Mouse (Mus musculus) adrenal gland, postnatal 10 days (tissue): ENCODE data around the gene Akap1. TPM values are rescaled to one million over a fixed set of nuclear protein-coding genes. Genes with fewer than 3 reads are reported as not detected.

Source experiments
- DNase-seq: peaks from one replicate; pipeline ENCODE4 v3.0.0; 2021; ENCODE audit warnings: mixed read lengths
- total RNA-seq, 2 experiments: library from RNA; stranded (reverse); gene quantifications; 2 replicates each; pipeline ENCODE4 v1.2.3; 2021

Gene Akap1
- total RNA-seq, 2 experiments from 2014 or later = 136 to 196 TPM

DNA sequence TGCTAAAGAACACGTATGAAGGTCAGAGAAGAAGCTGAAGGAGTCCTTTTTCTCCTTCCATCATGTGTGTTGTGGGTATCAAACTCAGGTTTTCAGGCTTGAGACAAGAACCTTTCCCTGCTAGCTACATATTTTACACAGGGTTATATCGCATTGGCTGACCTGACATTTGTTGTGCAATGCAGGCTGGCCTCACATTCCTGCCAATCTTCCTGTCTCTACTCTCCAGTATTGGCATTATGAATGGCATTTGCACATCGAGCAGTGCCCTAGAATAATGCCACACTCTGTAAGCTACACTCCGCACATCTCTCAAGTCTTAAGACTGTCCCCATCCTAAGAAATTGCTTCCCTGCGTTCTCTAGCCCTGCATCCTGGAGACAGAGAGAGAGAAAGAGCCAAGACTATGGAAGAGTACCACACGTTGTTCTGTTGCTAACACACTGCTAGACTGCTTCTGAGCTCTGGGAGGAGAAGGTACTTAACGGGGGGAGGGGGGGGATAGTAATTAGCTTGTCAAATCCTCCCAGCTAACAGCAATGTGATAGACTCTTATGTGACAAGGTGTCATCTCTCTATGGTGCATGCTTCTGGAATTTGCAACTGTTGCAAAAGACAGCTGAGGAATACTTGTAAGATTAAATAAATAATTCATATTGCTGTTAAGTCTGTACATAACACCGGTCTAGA lies 20.1 kb upstream of the Akap1 start:
- DNase-seq = peak; percentile 47

DNA sequence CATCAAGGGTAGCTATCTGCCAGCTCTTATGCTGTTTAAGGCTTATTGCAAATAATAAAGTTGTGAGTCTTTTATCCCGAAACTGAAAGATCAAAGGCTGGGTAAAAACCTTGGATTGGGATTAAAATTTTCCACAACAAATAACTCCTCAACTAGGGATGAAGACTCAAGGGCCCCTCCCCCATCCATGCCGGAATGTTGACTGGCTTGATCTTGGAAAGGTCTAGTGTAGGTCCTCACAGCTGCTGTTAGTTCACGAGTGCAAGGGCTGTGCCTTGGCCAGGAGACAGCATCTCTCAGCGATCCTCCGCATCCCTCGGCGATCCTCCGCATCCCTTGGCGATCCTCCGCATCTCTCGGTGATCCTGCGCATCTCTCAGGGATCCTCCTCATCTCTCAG lies 13.6 kb upstream of the Akap1 start:
- DNase-seq = no peak

DNA sequence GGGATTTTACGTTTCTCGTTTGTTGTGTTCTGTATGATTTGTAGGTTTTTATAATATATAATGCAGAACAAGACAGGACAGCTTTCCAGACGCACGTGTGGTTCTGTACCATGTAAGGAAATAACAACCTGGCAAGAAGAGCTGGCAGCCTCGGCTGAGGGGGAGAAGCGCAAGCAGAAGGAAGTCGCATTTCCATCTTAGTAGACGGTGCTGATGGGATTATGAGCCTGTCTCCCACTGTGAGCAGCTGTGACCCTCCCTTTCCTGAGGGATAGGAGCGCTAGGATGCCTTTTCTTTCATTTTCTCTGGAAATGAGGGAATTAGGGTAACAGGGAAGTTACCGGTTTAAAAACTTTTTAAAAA lies 9.3 kb upstream of the Akap1 start:
- DNase-seq = no peak

DNA sequence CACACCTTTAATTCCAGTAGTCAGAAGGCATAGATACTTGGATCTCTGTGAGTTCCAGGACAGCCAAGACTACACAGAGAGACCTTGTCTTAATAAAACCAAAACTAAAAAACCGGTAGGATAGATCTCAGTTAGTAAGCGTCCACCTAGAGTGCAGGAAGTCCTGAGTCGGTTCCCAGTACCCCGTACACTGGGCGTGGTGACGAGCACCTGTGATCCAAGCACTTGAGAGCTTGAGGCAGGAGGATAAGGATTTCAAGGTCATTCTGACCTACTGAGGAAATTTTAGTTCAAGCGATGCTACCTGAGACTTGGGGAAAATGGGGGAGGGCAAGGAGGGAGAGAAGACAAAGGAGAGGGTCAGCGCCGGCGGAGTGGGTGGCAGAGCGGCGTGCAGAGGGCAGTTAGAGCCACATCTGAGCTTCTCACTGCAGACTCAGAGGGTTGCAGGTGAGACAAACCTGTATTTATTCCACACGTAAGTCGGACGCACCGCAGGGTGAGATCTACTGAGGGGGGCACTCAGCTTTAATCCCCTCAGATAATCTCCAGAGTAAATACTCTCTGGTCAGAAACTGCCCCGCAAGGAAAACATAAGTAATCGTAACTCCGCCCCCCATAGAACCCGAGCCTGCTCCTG lies 8.8 kb upstream of the Akap1 start:
- DNase-seq = no peak

DNA sequence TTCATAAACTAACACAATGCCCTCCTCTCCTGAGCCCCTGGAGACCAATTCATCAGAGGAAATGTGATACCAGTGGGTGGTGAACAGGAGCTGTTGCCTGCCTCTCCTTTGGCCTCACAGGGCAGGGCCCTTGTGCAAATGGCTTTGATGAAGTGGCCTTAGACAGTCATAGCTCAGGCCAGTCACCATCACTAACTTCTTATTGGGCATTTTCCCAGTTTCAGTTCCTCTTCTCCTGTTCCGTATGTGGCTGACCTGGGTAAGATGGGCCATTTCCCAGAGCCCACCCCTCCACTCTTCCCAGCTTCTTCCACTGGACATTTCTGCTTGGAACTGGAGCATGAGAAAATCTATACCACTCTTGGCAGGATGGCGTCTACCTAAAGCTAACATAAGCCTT lies 5.1 kb upstream of the Akap1 start:
- no peak for DNase-seq

DNA sequence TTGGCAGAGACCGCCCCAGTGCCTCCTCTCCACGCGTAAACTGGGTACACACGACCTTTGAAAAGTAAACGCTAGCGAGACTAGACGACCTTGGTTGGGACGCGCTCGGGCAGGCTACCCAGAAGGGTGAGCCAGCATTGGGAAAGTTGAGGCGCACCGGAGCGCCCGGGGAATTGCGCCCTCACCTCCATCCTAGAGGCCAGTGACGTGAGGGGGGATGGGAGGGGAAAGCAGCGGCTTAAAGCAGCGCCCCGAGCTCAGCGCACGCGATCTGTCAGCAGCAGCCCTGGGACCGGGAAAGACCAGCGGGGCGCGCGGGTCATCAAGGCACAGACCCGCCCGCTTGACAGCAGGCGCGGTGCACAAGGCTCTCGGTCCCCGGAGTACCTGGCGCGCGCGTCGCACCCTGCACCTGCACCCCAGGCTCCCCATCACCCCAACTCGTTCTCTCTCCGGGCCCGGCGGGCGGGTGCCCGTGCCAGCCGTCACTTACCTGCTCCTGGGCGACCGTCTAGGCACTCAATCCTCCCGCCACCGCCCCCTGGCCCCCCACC lies 405 bp downstream of the Akap1 start:
- DNase-seq = peak; percentile 83

GRCm38 (mm10) chr11:88863071-88863903 lies 1.1 kb downstream of the Akap1 start:
- DNase-seq = no peak

DNA sequence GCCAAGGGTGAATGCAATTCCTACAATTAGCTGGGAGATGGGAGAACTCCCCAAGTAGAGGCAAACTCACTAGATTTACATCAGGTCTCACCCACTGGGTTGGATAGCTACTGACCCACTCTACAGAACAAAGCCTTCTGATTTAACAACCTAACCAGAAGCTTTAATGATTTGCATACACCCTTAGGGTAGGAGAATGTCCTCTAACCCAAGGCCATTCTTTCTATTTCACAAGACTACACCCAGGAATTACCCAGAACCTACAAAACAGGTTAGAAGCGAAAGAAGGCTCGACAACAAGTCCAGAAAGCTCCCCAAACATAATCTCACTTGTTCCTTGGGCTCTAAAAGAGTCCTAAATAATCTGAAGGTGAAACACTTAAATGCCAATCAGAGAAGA lies 2.0 kb downstream of the Akap1 start:
- DNase-seq = no peak

DNA sequence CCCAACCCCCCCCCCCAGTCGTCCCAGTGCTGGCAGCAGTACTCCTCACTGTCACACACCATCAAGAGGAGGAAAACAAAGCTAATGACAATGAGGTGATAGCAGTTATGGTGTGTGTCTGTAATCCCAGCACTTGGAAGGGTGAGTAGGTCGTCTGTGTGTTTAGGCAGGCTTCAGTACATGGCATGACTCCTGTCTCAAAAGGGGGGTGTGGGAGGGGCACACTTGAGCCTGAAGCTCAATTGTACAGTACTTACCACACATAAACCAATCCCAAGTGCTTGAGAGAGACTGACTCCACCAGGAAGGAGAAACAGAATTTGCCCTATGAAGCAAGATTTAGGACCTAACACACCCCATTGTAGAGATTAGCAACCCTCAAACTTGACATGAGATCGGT lies 3.3 kb downstream of the Akap1 start:
- no peak for DNase-seq

DNA sequence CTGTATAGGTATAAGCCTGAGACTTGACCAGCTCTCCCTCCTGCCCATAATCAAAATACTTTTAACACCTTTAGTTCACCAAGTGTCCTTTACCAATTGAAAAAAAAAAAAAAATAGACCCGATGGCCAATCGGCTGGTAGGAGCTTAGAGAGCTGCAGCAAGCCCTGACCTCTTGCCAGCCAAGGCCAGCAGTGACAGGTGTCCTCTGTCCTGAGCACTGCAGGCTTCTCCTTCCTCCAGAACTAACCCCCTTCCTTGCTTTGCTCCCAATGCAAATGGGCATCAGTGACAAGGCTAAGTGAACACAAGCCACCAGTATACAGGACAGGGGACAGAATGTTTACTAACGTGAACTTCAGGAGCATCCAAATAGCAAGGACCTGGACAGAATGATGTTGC lies 3.7 kb downstream of the Akap1 start:
- DNase-seq = no peak

DNA sequence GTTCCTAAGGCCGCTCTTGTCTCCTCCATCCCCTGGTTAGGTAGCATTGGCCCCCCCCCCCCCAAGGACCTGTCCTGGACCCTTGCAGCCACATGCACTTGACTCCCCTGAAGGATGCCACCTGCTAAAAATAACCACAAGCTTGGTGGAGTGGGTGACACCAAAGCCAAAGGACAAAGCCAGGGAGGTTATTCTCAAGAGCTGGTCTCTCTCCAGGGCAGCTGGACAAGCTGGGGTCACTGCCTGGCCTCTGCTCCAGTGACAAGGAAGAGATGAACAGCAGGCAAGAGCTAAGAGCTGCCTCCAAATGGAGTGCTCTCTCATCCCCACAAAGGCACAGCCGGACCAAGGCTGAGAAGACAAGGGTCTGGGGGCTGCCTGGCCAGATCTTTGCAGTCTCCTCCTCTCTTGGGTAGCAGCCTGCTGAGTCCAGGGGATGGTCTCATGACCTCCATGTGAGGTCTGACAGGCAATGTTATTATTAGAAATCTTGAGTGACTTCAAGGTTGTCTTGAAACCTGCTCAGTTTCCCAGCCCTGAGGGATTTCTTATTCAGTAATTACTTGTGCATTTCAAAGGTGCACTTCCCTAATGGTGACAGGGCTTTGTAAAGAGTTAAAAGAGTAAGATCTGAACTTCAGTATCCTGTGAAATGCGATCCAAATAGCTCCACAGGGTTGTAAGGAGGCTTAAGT lies 6.9 kb downstream of the Akap1 start:
- peak; percentile 43 for DNase-seq

DNA sequence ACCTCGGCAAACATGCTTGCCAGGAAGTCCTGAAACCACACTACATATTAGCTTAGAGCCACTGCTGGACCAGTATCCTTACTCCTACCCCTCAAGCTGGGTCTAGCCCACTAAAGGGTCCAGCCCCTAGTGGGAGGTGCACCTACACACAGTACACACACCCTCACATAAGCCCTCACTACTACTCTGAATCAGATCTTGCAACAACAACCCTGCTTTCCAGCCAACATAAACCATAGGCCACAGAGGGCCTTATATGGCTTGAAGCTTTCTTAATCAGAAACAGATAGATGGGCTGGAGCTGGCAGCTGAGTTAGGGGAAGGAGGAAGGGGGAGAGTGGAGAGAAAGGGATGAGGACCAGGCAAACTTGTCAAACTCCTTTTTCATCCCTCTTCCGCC lies 8.0 kb downstream of the Akap1 start:
- DNase-seq = no peak

- no peak for DNase-seq
These were observed 8.6 kb downstream of the Akap1 start for GRCm38 (mm10) chr11:88855795-88856194.

- DNase-seq = no peak
These were observed 10.8 kb downstream of the Akap1 start for GRCm38 (mm10) chr11:88853588-88853987.

GRCm38 (mm10) chr11:88852806-88853205 lies 11.6 kb downstream of the Akap1 start:
- DNase-seq = no peak

DNA sequence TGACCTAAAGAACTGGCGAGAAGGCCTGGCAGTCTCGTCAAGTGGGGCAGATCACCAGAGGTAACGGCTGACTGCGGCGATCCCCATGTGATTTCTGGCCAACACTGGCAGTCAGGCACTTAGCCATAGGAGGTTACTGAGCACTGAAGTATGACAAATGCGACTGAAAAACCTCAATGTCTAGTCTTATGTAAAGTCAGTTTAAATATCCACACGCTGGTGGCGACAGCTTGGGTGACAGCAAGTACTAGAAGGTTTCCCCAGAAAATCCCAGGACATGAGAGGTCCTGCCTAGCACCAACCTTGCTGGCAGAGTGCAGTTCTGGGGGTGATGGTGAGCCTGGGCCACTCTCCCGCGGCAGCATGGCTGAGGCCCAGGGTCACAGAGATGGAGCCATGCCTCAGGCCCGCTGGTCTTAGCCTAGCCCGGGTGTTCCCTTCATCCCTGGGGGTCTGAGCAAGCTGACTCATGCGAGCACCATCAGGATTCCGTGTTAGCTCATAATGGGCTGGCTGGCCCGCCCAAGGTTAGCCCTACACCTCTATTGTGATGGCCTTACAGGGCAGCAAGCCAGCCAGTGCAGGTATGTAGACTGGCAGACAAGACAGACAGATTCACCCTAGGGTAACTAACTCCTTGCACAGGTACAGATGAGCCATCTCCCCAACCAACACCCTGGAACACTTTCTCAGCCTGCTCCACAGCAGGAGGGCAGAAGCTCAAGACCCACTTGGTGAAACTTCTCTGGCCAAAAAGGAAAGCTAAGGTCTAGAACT lies 13.1 kb downstream of the Akap1 start:
- no peak for DNase-seq

DNA sequence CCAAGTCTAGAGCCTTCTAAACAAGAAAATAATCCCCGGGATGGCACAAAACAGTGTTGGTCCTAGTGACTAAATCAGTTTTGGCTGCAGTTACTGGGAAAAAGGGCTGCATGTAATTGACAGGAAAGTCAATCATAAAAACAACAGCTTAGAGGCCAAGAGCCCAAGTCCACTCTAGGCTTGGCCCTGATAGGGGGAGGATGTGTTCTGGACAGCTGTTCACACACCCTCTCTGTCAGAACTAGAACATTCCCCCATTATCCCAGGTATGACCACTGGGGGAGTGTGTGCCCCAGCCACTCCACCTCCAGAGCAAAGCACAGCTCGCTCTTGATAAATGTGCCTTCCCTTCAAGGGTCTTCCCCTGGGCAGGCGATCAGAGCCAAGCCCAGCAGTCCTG lies 14.7 kb downstream of the Akap1 start:
- DNase-seq = no peak

DNA sequence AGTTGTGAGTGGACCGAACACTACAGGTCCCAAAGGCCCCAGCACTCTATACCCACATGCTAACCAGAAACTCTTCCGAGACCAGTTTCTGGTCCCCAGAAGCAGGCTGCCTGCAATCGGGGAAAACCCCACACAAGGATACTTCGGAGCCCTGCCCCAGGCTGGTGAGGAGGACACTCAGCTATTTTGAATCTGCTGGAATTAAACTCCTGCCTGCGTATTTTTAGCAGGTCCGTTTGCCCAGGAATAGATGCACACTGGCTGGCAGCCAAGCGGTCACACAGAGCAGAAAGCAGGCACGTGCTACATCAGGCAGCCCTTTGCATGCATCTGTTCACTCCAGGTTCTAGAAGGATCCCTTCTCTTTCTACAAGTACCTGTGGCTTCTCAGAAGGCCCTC lies 15.1 kb downstream of the Akap1 start:
- peak; percentile 87 for DNase-seq

GRCm38 (mm10) chr11:88848590-88848989 lies 15.8 kb downstream of the Akap1 start:
- DNase-seq = peak; percentile 79

- peak; percentile 80 for DNase-seq
These were observed 16.9 kb downstream of the Akap1 start for GRCm38 (mm10) chr11:88847281-88848006.

- DNase-seq = no peak
These were observed 20.0 kb downstream of the Akap1 start for GRCm38 (mm10) chr11:88844384-88844783.
